Mouse (Mus musculus): Measurements from ENCODE around the gene Prss42.

Gene Prss42

GRCm38 (mm10) chr9:110797866-110798265, at the start of gene Prss42:
TSS of gene Prss42 (plus strand) at chr9:110798166.
- no peak for DNase-seq

GRCm38 (mm10) chr9:110748451-110748850, 49.5 kb upstream of the Prss42 start:
- no peak for DNase-seq

- DNase-seq: no peak
Observed at GRCm38 (mm10) chr9:110750404-110751187, 47.4 kb upstream of the Prss42 start.

DNA sequence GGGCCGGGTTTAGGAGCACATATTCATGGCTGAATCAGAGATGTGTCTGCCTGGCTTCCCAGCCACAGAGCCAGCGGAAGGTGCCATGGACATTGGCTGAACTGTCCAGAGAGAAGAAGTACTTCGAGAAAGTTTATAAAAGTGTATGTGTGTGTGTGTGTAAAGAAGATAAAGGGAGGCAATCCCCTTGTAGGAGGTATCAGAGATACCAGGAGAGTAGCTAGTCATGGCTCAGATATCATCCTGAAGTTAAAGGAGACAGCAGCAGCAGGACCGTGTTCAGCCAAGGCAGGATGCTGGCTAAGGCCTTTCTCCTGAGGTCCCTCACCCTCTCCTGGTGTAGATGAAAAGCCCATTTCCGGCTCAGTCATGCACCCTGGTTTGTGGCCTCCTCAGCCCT, 46.6 kb upstream of the Prss42 start:
- DNase-seq: no peak

GRCm38 (mm10) chr9:110752917-110753435, 45.0 kb upstream of the Prss42 start:
- no peak for DNase-seq

DNA sequence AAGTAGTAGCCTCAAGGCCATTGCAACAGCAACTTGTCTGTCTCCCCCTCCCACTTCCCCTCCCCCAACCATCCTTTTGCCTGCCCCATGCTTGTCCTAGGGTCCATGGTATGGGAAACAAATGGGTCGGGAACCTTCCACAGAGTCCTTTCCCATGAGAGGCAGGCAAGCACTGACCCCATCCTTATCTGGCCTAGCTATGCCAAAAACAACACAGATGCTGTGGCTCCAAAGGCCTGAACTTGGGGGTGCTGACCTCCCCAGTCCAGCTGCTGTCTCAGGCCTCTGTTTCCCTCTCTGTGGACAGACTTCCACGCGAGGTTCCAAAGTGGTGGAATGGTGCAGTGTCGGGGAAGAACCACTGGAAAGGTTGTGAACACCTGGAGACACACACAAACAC, 44.2 kb upstream of the Prss42 start:
- DNase-seq: no peak

GRCm38 (mm10) chr9:110757816-110758215, 40.1 kb upstream of the Prss42 start:
- no peak for DNase-seq

DNA sequence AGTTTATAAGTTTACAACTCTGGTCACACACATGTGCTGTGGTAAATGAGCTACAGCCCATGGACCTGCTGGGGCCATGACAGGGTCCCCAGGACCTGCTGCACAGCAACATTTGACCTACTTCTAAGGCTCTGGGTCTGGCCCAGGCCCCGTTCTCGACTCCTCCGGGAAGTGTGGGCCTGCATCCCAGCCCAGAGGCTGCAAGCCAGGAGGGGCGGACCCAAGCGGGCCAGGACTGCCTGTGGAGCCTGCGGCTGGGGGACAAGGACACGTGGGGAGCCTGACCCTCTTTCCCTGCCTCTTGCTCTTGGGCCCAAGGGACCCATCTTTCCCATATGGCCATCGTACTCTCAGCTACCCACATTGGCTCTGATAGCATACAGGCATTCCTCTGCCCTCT, 39.4 kb upstream of the Prss42 start:
- DNase-seq: peak; percentile 73

DNA sequence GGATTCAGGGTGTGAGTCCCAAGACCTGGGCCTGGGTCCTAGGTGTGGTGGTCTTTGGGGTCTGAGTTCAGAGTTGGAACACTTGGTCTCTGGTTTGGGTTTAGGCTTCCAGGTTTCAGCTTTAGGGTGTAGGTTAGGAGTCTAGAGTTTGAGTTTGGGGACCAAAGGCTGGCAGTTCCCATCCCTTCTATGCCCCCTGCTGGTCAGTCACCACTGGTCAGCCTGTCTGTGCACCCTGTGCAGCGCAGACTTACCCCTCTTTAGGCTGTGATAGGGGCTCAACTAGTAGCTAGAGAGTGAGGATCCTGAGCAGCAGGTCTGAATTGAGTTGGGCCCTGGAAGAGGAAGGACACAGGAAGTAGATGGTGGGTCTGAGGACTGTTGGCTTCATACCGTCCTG, 38.7 kb upstream of the Prss42 start:
- DNase-seq: peak; percentile 79

DNA sequence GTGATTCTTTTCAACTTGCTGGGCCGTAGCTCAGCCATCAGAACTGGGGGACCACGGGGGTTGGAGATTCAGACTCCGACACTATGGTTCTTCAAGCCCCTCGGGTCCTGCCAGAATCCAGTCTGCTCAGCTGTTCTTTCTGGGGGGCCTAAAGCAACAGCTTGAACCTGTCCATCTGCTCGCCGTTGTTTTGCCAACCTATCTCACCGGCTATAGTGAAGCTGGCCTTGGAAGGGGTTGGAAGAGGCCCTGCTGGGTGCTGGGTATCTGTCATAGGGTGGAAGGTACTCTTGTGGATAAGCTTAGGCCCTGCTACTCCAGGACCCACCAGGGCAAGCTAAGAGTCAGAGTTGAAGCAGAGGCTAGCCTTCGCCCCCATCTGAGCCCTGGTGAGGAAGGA, 37.1 kb upstream of the Prss42 start:
- no peak for DNase-seq

GRCm38 (mm10) chr9:110762763-110763162, 35.2 kb upstream of the Prss42 start:
- DNase-seq: no peak

DNA sequence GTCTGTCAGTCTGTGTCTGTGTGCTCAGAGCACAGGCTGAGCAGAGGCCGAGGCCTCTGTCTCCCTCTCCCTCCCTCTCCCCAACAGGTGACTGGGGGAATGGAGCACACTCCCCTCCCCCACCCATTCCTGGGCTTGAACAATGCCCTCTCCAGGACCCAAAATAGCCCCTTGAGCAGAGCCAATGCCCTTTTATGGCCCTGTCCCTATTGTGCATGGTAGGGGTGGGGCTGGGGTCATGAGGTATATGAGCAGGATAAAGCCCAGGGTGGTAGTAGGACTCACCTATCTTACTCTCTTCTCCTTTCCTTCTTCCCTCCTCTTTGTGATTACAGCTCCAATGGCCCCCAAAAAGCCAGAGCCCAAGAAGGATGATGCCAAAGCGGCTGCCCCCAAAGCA, 34.6 kb upstream of the Prss42 start:
- no peak for DNase-seq

DNA sequence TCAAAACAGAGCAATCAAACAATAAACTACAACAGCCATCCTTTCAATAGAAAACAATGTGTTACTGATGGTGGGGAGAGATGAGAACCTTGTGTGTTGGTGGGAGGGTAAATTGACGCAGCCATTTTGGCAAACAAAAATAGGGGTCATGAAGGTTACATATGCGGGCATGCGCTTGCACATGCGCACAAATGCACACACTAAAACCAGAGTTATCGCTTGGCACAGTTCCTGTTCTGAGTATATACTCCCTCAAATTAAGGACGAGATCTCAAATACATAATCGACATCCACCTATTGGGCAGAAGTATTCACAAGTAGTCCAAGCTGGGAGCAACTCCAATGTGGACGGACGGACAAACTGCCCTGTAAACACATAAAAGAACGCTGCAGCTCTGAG, 25.6 kb upstream of the Prss42 start:
- DNase-seq: no peak

- DNase-seq: peak; percentile 56
Observed at GRCm38 (mm10) chr9:110774403-110775268, 23.3 kb upstream of the Prss42 start.

DNA sequence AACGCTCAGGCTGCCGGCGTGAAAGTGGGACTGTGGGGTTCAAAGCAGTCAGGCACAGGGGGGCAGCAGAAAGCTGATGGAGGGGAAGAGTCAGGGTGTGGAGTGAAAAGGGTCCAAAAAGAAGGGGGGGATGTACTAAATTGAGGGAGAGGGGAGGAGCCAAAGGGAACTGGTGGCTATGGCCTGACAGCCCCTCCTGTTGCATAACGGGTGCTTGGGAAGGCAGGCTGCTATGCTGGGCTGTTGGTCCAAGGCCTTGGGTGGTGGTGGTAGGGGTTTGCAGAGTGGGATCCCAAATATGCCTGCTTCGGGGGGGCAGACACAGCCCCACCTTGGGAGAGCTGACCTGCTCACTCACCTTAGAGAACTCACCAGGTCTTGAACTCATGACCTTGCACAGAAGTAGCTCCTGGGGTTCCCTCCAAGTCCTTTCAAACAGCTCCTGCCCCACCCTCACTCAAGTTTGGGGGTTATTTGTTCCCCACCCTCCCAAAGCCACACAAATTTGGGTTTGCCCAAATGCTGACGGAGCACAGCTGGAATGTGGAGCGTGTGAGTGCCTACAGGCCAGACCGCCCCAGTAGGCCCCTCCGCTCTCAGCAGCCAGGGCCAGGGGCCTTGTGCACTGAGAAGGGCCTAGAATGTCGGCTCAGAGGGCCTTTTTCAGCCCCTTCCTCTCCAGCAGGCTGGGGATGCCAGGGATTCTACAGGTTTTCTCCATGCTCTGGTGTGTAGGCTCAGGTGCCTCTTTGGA, 22.5 kb upstream of the Prss42 start:
- no peak for DNase-seq

GRCm38 (mm10) chr9:110778100-110778499, 19.9 kb upstream of the Prss42 start:
- no peak for DNase-seq

GRCm38 (mm10) chr9:110778559-110778958, 19.4 kb upstream of the Prss42 start:
- DNase-seq: no peak

- no peak for DNase-seq
Observed at GRCm38 (mm10) chr9:110779242-110779913, 18.6 kb upstream of the Prss42 start.

DNA sequence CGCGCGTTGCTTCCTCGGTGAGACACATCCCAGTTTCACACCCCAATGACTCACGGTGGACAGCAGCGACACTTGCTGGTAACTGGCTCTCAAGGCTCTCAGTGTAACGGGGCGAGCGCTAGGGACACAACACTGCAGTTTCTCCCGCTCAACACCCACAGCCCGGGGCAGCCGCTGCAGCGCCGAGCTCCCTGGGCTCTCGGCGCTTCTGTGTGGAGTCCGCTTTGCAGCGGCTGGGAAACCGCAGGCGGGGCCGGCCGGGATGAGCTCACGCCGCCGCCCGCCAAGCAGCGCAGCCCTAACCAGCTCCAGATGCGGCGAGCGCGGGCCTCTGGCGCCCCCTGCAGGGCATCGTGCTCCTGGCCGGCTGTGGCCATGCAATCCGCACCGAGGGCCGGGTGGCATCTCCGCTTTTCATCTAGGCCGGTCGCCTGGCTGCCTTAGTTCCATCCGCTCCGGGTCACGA, 16.7 kb upstream of the Prss42 start:
- peak; percentile 98 for DNase-seq

- peak; percentile 90 for DNase-seq
Observed at GRCm38 (mm10) chr9:110781731-110782130, 16.2 kb upstream of the Prss42 start.

GRCm38 (mm10) chr9:110783611-110784010, 14.4 kb upstream of the Prss42 start:
- DNase-seq: no peak

GRCm38 (mm10) chr9:110788169-110788568, 9.8 kb upstream of the Prss42 start:
- DNase-seq: no peak
